Mouse (Mus musculus) G1E (cell line): Measurements from ENCODE around the gene Hoxa5.

ENCODE experiments used
- CTCF ChIP-seq: IDR thresholded peaks from 2 replicates; pipeline ENCODE4 v1.5.1; 2012; ENCODE audit warnings: low read depth, low read length, inconsistent platforms, mixed read lengths
- GATA1 ChIP-seq: IDR thresholded peaks from 2 replicates; pipeline ENCODE4 v1.6.1; 2012; ENCODE audit warnings: borderline replicate concordance, low read length, inconsistent platforms, mixed read lengths
- POLR2AphosphoS5 ChIP-seq: IDR thresholded peaks from 2 replicates; pipeline ENCODE4 v1.6.1; 2012; ENCODE audit warnings: low read depth, low read length, inconsistent platforms; ENCODE audit not compliant: insufficient replicate concordance
- TAL1 ChIP-seq: conservative IDR thresholded peaks from 2 replicates; pipeline ENCODE4 v1.6.1; 2012; ENCODE audit warnings: low read depth, low read length, inconsistent platforms, mixed read lengths

- no peak for TF ChIP-seq CTCF
- no peak for TF ChIP-seq GATA1
- TF ChIP-seq POLR2AphosphoS5 = no peak
- no peak for TF ChIP-seq TAL1
These were observed 45.9 kb downstream of the Hoxa5 start, which contains the start of gene Hoxa1 for GRCm38 (mm10) chr6:52158276-52159051.
